Mouse (Mus musculus) spleen, postnatal 36 days (tissue): ENCODE results near the gene Creb3.

ENCODE experiments used
- DNase-seq, 2 experiments: peaks; one replicate each; pipeline ENCODE4 v3.0.0; 2022; ENCODE audit warnings: low spot score in 2 of 2, mixed read lengths in 1 of 2

The Creb3 gene

DNA sequence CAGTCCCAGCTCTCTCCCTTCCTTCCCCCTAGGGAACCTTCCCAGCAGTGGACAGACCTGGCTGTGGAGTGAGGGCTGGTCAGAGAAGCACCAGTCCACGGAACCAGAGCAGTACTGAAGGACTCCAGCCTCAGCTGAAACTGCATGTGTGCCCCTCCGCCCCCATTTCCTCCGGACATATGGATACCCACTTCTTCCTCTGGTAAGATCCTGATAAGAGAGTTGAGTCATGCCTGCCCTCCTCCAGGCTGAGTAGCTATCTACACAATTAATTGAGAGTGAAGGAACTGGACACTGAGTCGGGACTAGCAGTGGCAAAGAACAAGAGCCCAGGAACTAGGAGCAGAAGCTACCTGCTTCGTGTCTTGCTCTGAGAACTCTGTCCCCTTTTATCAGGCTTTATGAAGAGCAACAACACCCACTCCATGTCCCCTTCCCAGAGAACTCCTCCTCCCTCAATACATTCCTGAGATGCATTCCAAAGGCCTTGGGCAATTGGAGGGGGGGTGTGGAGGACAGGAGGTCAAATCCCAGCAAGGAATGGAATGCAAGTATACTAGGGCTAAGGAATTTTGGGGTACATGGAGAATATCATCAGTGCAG, 4.0 kb upstream of the Creb3 start:
- DNase-seq, result peak in 1 of 2 experiments; percentile 24

DNA sequence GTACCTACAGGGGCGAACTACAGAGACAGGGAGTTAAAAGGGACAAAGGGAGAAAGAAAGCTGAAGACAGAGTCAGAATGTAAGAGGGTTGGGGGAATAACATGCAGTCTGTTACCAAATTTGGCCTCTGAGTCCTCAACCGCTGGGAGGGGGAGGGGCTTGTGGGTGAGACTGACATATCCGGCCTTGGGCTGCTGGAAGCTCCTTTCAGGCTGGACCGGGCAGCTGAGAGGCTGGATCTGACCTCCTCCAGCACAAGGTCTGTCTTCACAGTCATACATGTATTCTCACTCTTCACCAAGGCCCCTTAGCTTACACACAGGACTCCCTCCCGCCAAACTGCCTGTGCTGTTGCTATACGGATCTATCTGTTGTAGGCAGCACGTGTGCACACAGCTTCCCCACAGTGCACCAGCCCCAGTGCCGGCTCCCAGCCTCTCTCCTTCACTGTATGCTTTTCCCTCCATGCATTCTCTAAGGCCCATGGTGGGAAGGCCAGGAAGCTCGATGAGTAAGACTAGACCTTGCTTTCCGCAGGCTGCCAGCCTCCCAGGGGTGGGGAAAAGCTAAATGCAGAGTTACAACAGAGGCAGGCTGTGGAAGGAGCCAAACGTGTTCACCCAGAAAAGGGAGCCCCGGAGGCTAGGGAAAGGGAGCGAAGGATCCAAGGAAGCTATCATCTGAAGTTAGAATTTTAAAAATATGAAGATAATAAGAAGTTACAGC, 3.3 kb upstream of the Creb3 start:
- peak; percentile 71 to 76 for DNase-seq

DNA sequence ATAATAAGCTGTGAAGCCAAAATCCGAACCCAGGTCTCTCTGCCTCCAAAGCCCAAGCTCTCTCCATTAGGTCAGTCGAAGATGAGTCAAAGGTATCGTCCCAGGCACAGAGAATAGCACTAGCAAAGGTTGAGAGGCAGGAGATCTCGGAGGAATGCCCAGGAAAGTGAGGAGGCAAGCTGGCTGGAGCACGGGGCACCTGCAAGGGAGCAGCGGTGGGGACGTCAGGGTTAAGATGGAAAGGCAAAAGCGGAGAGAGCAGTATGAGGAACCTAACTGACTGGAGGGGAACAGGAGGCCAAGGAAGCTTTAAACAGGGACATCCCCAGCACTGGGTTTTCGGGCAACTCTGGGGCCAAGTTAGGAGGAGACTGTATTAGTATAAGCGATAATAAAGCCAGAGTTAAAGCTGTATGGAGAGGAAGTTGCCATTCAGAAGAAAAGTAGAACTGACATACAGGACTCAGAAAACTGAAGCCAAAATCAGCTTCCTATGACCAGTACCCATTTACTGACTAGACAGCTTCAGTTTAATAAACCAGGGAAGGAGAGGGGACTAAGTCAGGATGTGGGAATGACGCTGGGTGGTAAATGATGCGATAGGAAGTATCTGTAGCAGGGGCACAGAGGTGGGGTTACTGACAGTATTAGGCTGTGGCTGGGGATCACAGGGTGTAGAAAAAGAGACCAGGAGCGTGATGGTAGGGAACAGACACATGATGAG, 2.5 kb upstream of the Creb3 start:
- peak; percentile 22 to 35 for DNase-seq

DNA sequence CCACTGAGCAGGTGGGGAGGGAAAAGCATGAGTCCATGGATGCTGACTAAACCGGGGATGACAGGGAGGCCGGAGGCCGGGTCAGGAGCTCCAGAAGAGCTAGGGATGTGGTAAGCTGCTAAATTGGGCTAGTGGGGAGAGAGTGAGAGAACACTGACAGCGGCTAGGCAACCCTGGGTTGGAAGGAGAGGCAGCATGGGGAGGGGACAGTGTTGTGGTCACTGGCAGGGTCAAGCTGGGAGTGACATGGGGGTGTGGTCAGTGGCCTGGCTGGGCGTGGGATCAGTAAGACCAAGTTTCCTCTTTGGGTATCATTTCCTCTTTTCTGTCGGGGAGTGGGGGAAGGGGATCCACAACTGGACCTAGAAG, 1.9 kb upstream of the Creb3 start:
- peak; percentile 57 to 69 for DNase-seq

DNA sequence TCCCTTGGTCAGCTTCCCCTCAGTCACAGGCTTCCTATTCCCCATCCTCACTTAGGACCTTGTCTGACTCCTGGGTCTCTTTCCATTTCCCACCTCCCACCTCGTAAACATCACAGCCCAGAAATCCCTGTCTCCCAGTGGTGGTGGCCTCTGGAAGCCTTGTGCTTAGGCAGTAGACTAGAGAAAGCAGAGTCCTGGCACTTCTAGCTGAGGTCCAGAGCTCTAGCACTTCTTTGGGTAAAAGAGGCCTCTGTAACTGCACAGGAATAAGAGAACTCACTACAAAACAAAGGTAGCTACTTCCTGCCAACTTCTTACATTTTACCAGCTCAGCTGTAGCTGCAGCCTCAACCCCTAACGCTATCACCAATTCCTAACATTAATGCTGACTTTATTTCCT, 1.2 kb upstream of the Creb3 start:
- DNase-seq, result no peak

DNA sequence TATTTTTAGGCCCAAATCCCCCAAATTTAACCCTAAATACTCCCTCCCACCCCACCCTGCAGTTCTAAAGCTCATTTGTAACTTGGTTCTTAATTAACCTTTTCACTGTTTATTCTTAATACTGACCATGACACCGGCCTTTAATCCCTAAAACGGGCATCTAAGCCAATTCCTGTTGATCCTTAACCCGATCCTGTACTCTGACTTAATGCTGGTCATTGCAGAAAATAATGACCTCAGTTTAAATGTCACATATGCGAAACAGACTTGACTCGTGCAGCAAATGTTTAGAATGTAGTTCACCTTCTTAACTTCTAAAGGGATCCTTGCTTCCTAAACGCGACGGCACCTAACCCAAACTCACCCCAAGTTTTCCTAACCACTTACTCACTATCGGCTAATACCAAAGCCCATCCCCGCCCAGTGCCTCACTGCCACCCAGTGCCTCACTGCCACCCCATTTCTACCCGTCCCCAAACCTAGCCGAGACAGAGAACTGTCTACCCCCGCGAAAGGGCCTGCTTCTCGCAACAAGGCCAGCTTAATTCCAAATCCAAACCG, 616 bp upstream of the Creb3 start:
- peak in 1 of 2 experiments; percentile 60 for DNase-seq

DNA sequence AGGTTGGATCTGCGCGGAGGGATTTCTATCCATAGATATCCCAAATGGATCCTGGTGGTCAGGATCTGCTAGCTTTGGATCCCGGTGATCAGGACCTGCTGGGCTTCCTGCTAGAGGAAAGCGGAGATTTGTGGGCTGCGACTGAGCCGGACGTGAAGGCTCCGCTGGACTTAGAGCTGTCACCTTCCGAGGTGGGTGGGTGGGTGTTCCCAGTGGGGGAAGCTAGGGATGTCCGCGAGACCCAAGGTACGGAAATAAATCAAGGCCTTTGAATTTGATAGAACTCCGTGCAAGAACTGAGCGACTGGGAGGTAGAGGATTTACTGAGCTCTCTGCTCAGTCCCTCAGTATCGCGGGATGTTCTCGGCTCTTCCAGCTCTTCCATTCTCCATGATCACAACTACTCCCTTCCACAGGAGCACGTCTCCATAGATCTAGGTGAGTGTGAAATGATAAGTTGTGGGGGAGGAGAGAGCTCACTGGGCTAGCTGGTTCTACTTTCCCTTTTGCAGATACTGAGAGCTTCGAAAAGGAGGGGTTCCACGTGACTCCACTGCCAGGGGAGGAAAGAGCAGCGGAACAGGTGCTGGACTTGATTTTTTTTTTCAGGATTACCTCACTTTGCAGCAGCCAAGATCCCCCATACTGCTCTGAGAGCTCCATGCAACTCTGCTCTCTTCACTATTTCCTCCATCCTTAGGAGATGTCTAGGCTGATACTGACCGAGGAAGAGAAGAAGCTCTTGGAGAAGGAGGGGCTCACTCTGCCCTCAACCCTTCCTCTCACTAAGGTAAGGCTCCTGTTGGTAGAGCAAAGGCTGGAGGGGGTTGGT, 853 bp downstream of the Creb3 start:
- no peak for DNase-seq

DNA sequence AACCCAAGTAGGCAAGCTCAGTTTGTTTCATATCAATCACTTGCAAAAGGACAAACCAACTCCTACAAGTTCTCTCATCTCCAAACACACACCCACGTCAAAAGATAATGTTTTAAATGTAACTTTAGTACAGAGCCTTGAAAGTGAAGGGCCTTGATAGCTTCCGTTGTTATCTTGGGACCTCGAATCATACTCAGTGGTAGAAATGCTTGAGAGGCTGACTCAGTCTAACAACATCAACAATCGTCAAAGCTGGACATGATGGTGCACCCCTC, 1.4 kb downstream of the Creb3 start:
- DNase-seq, result no peak

DNA sequence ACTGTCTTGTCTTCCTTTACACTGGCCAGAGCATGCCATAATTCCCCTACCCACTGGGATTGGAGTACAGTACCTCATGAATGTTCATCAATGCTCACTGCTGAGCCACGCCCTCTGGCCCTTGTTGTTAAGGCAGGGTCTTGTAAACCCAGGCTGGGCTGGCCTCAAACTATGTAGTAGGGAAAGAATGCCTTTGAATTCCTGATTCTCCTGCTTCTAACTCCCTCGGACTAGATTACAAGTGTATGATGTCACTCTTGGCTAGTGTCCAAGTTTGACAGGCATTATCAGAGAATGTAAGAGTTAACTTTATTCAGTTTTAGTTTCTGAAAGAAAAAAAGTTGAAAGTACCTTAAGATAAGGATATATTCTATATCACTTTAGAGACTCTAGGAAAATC, 2.1 kb downstream of the Creb3 start:
- DNase-seq, result no peak

DNA sequence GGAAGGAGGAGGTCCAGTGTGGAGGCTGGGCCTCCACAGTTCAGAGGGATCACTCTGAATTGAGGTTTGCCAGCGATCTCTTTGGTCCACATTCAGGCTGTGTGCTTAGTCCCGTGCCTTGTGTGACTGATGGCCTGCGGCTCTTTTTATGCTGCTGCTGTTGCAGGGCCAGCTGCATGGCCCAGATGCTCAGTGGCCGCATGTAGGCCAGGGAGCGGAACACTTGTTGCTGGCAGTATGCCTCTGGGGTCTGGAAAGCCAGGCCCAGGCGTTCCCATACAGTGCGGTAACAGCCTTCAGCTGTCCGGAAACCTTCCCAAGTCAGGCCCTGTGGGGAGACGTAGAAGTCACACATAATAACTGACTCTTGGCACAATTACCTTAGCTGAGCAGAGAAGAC, 5.0 kb downstream of the Creb3 start:
- no peak for DNase-seq

DNA sequence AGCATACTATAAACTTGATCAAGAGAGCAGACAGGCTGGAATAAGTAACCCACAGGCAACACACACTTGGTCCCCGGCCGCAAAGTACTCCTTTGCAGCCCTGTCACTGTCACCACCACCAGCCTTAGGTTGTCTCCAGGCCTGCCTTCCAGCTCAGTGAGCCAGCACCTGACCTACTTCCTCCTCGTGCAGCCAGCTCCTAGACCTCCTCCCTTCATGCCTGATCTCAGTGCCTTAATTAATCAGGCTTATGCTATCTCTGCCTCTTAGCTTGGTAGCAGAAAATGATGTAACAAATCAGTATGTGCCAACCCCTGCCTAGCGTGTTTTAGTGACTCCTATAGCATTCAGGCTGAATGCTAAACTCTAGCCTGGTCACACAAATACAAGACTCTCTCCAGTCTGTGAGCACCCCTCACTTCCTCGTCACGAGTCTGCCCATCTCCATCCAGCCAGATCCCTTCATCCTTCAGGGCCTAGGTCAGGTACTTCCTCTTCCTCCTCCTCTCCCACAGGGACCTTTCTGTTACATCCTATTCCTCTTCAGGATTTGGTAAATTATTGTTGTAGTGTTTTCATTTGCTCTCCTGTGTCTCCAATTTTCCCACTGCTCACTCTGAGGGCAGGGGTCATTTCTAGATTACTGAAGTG, 9.4 kb downstream of the Creb3 start:
- DNase-seq, result no peak

DNA sequence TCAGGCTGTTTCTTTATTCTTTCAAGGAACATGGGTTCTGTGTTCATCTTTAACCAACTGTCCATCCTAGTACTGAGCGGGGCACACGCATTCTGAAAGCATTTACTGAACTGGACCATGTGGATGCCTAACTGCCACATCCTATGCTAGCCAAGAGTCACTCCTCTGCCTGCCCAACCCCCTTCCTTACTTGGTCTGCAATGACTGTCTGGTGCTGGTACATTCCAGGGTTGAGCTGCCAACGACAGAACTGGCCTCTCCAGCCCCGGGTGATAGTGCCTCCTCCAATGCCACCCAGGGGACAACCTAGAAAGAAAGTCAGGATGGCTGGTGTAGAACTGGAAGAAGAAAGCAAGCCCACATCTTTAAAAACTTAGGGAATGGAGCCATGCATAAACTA, 11.4 kb downstream of the Creb3 start:
- no peak for DNase-seq

DNA sequence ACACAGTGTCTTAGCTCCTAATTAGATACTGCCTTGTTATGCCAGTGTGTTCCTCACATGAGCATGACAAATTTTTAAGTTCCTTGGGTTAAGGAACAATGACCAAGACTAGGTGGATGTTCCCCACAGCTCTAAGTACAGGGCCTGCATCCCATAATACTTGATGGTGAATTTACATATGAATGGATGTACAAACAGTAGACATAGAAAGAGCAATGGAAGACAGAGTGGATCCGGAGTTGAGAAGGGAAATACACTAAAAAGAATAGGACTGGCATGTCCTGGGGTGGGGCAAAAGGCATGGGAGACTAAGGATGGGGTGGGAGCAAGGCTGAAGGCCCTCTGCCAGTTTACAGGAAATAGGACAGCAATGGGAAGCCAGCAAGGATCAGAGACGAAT, 13.2 kb downstream of the Creb3 start:
- no peak for DNase-seq

DNA sequence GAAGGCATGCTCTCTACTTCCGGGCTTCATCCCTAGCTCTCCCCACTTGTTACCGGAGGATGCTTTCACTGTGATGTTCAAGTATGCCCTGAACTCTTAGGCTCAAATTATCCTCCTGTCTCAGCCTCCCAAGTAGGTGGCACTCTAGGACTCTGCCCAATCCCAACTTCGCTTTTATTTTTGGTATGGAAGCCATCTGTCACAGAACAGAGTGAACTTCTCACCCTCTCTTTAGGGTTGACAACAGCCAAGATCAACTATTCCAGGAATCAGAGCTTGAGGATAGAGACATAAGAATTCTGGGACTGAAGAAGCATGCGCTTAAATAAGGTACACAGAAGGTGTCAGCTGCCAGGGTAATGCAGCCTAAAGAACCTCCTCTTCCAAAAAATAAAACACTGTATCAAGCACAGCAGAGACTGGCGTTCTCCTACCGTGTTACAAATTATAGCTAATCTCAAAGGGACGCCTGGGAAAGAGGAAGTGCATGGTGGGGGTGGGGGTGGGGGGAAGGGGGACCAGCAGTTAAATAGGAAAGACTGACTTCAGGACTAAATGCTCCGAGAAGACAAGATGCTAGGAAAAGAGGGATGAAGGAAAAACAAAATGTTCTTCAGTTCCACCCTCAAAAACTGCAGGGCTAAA, 15.2 kb downstream of the Creb3 start:
- DNase-seq, result no peak

DNA sequence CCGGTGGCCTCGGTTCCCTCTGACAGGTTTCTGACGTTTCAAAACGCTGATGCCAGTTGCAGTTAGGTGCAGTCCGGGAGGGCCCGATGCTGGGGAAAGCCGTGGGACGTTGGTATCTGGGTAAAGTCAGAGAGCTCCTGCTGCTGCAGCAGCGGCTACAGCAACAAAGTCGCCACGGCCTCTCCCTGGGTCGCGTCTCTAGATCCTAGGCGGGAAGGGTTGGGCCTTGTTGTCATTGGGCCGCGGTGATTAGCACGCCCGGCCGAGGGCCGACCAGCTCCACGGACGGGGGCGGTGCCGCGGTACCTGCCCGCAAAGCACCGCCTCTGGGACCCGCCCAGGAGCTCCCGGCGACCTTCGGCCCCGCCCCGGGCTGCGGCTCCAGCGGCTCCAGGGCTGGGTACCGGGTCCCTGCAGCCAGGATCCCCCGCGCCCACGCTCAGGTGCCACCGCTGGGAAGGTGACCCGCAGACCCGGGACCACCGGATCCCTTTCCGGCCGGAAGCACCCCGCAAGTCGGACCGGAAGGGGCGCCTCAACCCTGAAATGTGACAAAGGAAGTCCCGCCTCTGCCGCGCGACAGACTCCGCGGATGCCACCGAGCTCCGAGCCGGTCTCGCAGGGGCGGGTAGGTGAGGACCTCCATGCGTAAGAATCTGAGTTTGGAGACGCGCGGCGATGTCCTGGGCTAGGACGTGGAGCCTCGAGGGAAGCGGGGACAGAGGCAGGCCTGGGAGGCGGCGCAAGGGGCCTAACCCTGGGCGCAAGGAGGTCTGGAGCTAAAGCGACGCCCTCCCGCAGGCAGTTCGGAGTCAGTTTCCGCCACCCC, 16.5 kb downstream of the Creb3 start, which contains the start of the genes Rgp1 and Gba2:
TSS of gene Rgp1 (plus strand) at position 340 of the 829 bp plus-strand sequence.
TSS of gene Gba2 (minus strand) at position 498 of the 829 bp plus-strand sequence.
- DNase-seq, result peak; percentile 89 to 90

DNA sequence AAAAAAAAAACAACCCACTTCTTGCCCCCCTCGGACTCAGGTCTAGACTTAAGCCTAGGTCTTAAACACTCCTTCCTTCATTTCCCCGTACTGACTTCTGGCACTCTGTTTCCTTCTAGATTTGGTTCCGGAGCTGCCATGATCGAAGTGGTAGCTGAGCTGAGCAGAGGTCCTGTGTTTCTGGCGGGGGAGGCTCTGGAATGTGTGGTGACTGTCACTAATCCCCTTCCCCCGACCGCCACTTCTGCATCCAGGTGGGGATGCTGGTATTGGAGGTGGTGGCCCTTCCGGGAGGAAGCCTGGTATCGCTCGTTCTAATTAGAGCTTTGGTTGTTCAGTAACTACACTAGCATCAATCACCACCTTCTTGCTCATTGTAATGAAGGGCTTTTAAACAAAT, 17.1 kb downstream of the Creb3 start:
- DNase-seq, result no peak

DNA sequence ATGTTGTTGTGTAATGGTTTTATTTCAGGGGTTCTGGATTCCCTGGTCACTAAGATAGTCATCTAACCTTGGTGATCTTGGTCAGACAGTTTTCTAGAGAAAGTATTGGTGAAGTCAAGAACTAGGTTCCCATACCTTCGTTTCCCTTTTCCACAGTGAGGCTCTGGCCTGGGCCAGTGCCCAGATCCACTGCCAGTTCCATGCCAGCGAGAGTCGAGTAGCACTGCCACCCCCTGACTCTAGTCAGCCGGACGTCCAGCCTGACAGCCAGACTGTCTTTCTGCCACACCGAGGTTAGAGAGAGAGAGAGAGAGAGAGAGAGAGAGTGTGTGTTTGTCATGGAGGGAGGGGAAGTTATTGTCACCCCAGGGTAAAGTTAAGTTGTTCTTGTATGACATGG, 17.6 kb downstream of the Creb3 start:
- no peak for DNase-seq

DNA sequence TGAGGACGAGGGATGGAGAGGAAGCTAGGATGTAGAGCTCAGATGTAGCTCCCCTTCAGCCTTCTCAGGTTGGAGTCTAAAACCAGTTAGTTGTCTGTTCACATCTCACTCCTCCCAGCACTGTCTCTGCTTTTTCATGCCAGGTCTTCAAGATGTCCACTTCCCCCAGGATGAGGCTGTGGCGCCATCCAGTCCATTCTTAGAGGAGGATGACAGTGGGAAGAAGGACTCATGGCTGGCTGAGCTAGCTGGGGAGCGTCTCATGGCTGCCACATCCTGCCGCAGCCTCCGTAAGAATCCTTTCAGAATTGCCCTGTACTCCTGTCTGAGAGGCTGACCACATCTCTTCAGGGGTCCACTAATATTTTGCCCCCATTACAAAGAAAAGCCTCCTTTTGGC, 18.6 kb downstream of the Creb3 start:
- DNase-seq, result no peak

DNA sequence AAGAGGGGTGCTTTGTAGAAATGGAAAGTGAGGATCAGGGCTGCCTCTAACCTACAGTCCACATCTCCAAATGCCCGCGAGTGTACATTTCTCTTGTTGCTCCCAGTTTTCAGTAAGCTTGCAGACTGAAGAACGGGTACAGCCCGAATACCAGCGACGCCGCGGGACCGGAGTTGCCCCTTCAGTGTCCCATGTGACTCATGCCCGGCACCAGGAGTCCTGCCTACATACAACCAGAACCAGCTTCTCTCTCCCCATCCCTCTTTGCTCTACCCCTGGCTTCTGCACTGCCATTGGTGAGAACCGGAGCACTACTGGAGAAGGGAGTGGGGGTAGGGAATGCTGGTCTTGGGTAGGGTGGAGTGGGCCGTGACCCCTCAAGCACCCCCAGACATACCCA, 19.2 kb downstream of the Creb3 start:
- DNase-seq, result no peak

DNA sequence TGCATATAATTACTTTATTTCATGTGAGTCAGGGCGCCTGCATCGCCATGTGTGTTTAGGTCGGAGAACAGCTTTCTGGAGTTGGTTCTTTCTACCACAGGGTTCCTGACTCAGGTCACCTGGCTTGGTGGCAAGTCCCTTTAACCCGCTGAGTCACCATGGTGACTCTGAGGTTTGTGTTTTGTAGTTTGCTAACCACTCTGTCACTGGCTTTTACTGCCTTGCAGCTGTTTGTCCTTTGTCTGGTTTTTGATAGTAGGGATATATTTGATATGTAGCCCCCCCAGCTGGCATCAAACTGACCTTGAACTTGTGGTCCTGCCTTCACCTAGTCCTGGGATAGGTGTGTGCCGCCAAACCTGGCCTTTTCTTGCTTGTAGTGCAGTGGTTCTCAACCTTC, 20.1 kb downstream of the Creb3 start:
- no peak for DNase-seq
